Mouse (Mus musculus): Measurements from ENCODE around the gene Apeh. TPM values are rescaled to one million over a fixed set of nuclear protein-coding genes. Genes with fewer than 3 reads are reported as not detected.

Apeh gene
- polyA plus RNA-seq, 1 experiment from 2014 or later = 54.7 TPM

GRCm38 (mm10) chr9:108112719-108113340, 18.4 kb upstream of the Apeh start:
- Histone ChIP-seq H3K4me2 (no peak overlapping the region), H3K36me3 (replicated peaks) (peaks cover 34% of the 10 kb centered on the region), H3K27me3 (replicated peaks) (no peaks in the 10 kb centered on the region), H3K9me3 (no peaks in the 10 kb centered on the region), H3K9ac (no peak overlapping the region), H3K4me3 (no peak overlapping the region), H3K27ac (no peak overlapping the region), H3K4me1 (peaks cover 7% of the 10 kb centered on the region)
- no peak for ATAC-seq (replicated peaks)
- 95% methylated on average over 18 of the region's 18 CpGs for WGBS

- Histone ChIP-seq H3K9ac (no peak overlapping the region), H3K36me3 (replicated peaks) (peaks cover 29% of the 10 kb centered on the region), H3K27ac (0 out of 2 replicates have a peak overlapping the region, but pooled peaks have one; percentile 10), H3K4me1 (peaks cover 7% of the 10 kb centered on the region), H3K27me3 (replicated peaks) (no peaks in the 10 kb centered on the region), H3K4me2 (peak overlapping the region; percentile 31), H3K4me3 (no peak overlapping the region), H3K9me3 (no peaks in the 10 kb centered on the region)
- WGBS = 75% methylated on average over 17 of the region's 17 CpGs
- ATAC-seq (replicated peaks) = no peak
Observed at GRCm38 (mm10) chr9:108111593-108112121, 17.3 kb upstream of the Apeh start.

GRCm38 (mm10) chr9:108111101-108111592, 16.7 kb upstream of the Apeh start:
- Histone ChIP-seq H3K9me3 (no peaks in the 10 kb centered on the region), H3K27me3 (replicated peaks) (no peaks in the 10 kb centered on the region), H3K4me2 (peak overlapping the region; percentile 31), H3K4me1 (peaks cover 7% of the 10 kb centered on the region), H3K4me3 (no peak overlapping the region), H3K9ac (no peak overlapping the region), H3K36me3 (replicated peaks) (peaks cover 24% of the 10 kb centered on the region), H3K27ac (0 out of 2 replicates have a peak overlapping the region, but pooled peaks have one; percentile 10)
- WGBS = 8% methylated on average over 22 of the region's 22 CpGs
- no peak for ATAC-seq (replicated peaks)

DNA sequence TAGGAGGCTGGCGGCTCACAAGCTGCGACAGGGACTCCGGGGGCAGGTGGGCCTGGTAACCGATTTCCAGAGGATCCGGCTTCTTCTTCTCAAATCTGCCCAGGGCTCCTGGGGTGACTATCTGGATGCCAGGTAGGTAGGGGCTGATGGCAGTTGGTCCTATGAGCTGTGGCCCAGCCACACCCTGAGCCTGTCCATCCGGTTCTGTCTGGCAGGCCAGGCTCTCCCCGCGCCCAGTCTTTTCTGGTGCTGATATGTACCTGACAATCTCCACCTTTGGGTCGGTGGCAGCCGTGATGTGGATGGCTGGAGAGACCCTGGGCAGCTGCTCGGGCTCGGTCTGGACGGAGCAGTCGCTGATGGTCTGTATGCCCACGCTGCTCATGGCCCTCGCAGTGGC, 15.8 kb upstream of the Apeh start:
- Histone ChIP-seq H3K9me3 (no peaks in the 10 kb centered on the region), H3K36me3 (replicated peaks) (peaks cover 16% of the 10 kb centered on the region), H3K27me3 (replicated peaks) (no peaks in the 10 kb centered on the region), H3K4me2 (no peak overlapping the region), H3K27ac (no peak overlapping the region), H3K4me3 (no peak overlapping the region), H3K4me1 (peaks cover 12% of the 10 kb centered on the region), H3K9ac (no peak overlapping the region)
- WGBS = 89% methylated on average over 16 of the region's 16 CpGs
- ATAC-seq (replicated peaks) = no peak

- H3K36me3 ChIP-seq (replicated peaks) = peaks cover 11% of the 10 kb centered on the region
- peaks cover 17% of the 10 kb centered on the region for H3K4me1 ChIP-seq
- no peak overlapping the region for H3K27ac ChIP-seq
- 96% methylated on average over 16 of the region's 16 CpGs for WGBS
- no peak overlapping the region for H3K4me2 ChIP-seq
- no peak overlapping the region for H3K4me3 ChIP-seq
- H3K9me3 ChIP-seq = no peaks in the 10 kb centered on the region
- H3K9ac ChIP-seq = no peak overlapping the region
- no peaks in the 10 kb centered on the region for H3K27me3 ChIP-seq (replicated peaks)
- ATAC-seq (replicated peaks) = no peak
Observed at GRCm38 (mm10) chr9:108107867-108108266, 13.5 kb upstream of the Apeh start.

DNA sequence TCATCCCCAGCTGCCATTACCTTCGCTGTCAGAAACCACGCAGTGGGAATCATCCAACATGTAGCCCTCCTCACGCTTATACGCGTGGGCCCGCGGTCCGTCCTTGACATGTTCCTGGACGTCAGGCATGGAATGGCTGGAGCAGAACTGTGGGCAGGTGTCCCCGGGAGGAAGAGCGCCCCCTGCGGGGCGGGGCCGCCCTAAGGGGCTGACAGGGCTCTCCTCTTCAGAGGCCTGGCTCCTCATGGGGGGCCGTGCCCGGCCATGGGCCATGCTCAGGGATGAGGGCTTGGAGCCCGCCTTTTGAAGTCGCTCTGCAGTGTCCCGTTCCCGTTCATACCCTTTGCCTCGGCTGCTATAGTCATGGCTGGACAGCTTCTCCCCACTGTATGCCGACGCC, 11.7 kb upstream of the Apeh start:
- H3K36me3 ChIP-seq (replicated peaks) = peaks cover 19% of the 10 kb centered on the region
- peaks cover 13% of the 10 kb centered on the region for H3K4me1 ChIP-seq
- no peak overlapping the region for H3K4me2 ChIP-seq
- no peak for ATAC-seq (replicated peaks)
- H3K4me3 ChIP-seq = no peak overlapping the region
- H3K9ac ChIP-seq = no peak overlapping the region
- no peak overlapping the region for H3K27ac ChIP-seq
- H3K9me3 ChIP-seq = no peaks in the 10 kb centered on the region
- H3K27me3 ChIP-seq (replicated peaks) = no peaks in the 10 kb centered on the region
- 89% methylated on average over 23 of the region's 23 CpGs for WGBS

DNA sequence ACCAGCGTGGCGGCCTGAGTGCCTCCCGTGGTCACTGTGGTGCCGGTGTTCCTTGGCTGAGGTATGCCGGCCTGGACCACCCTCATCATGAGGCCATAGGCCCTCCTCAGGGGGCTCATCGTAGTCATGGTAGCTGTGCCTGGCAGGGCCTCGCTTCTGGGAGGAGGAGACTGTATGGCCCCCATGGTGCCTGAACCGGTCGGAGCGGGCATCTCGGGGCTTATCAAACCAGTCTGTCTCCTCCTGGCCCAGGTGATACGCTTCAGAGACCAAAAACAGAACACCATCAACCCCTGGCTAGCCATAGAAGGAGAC, 11.1 kb upstream of the Apeh start:
- no peaks in the 10 kb centered on the region for H3K9me3 ChIP-seq
- WGBS = 68% methylated on average over 12 of the region's 12 CpGs
- H3K27ac ChIP-seq = no peak overlapping the region
- H3K36me3 ChIP-seq (replicated peaks) = peaks cover 21% of the 10 kb centered on the region
- H3K27me3 ChIP-seq (replicated peaks) = no peaks in the 10 kb centered on the region
- no peak overlapping the region for H3K4me2 ChIP-seq
- no peak overlapping the region for H3K9ac ChIP-seq
- peaks cover 11% of the 10 kb centered on the region; the same call in 1 of the 2 replicates for H3K4me1 ChIP-seq
- no peak overlapping the region for H3K4me3 ChIP-seq
- no peak for ATAC-seq (replicated peaks)

- no peak for ATAC-seq (replicated peaks)
- WGBS = 37% methylated on average over 31 of the region's 31 CpGs
- Histone ChIP-seq H3K27me3 (replicated peaks) (no peaks in the 10 kb centered on the region), H3K9me3 (no peaks in the 10 kb centered on the region), H3K27ac (no peak overlapping the region), H3K4me1 (peaks cover 11% of the 10 kb centered on the region; the same call in 1 of the 2 replicates), H3K36me3 (replicated peaks) (peaks cover 21% of the 10 kb centered on the region), H3K4me3 (no peak overlapping the region), H3K9ac (no peak overlapping the region), H3K4me2 (no peak overlapping the region)
Observed at GRCm38 (mm10) chr9:108104766-108105548, 10.6 kb upstream of the Apeh start.

- H3K27me3 ChIP-seq (replicated peaks) = no peaks in the 10 kb centered on the region
- ATAC-seq (replicated peaks) = no peak
- H3K4me1 ChIP-seq = peaks cover 10% of the 10 kb centered on the region
- peaks cover 26% of the 10 kb centered on the region; the same call in 1 of the 2 replicates for H3K36me3 ChIP-seq (replicated peaks)
- WGBS = 86% methylated on average over 8 of the region's 8 CpGs
- no peak overlapping the region for H3K4me2 ChIP-seq
- no peak overlapping the region for H3K9ac ChIP-seq
- no peaks in the 10 kb centered on the region for H3K9me3 ChIP-seq
- no peak overlapping the region for H3K27ac ChIP-seq
- H3K4me3 ChIP-seq = no peak overlapping the region
Observed at GRCm38 (mm10) chr9:108099619-108100018, 5.2 kb upstream of the Apeh start.

DNA sequence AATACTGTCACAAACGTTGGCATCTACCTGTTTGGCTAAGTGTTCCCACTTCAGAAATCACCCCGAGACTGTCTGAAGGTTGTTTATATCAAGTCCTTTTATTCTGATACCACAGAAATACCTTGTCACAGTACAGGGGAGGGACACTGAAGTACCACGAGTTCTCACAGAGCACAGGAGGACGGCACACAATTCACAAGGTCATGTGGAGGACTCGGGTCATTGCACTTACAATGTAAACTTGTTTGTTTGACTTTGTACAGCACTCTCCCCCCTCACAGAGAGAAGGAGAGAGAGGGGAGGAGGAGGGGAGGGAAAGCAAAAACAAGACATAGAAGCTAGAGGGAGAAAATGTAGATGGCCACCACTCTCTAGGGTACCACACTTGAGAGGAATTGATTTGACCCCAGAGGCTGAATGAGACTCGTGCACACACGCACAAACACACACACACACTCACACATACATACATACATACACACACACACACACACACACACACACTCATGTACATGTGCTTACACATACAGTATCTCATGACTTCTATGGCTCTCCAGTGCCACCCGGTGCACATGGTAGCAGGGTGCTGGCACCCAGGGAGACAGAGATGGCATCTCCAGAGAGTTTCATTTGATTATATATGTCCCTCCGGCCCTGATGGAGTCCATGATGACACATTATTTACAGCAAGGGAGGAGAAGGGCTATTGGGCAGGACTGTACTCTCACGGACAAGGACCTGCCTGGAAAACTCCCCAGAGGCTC, 1.7 kb upstream of the Apeh start:
- Histone ChIP-seq H3K9ac (no peak overlapping the region), H3K27me3 (replicated peaks) (no peaks in the 10 kb centered on the region), H3K4me3 (no peak overlapping the region), H3K36me3 (replicated peaks) (peaks cover 8% of the 10 kb centered on the region; the same call in 1 of the 2 replicates), H3K4me2 (peak overlapping the region; percentile 96), H3K27ac (no peak overlapping the region), H3K4me1 (peaks cover 20% of the 10 kb centered on the region), H3K9me3 (no peaks in the 10 kb centered on the region)
- 63% methylated on average over 10 of the region's 10 CpGs for WGBS
- no peak for ATAC-seq (replicated peaks)

DNA sequence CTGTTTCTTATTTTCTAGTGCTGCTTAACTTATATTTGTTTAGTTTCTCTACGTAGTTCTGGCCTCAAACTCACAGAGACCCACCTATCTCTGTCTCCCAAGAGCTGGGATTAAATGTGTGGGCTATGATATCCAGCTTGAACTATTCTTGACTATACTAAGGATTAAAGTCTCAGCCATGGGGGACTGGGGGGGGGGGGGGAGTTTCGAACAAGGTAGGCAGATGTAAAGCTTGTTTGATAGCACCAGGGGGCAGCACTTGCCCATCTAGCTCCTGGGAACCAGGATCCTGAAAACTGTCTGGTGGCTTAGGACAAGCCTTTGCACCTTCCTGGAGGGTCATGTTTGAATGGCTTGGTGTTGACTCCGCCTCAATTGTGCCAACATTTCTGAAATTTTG, 1.1 kb upstream of the Apeh start:
- WGBS = 8% methylated on average over 3 of the region's 3 CpGs
- Histone ChIP-seq H3K4me3 (peak overlapping the region; percentile 61), H3K9me3 (no peaks in the 10 kb centered on the region), H3K27me3 (replicated peaks) (no peaks in the 10 kb centered on the region), H3K4me1 (peaks cover 20% of the 10 kb centered on the region), H3K4me2 (peak overlapping the region; percentile 96), H3K27ac (no peak overlapping the region), H3K36me3 (replicated peaks) (peaks cover 8% of the 10 kb centered on the region; the same call in 1 of the 2 replicates), H3K9ac (peak overlapping the region; percentile 75; the same call in 1 of the 2 replicates)
- no peak for ATAC-seq (replicated peaks)

DNA sequence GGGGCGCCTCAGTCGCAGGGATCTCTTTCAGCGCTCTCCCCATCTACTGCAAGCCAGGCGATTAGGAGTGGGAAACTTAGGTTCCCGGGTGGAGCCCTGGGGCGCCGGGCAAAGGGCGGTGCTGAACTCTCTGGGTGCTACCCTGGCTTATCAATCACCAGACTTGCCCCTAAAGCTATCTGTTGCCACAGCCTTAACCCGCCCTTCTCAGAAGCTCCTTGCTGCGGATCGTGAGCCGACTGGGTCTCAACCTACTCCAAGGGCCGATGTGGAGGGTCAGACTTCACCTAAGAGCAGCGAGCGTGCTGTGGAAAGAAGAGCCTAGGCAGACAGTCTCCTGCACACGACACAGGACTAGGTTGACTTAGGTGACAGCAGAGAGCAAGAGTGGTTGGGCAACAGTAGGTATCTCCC, 599 bp upstream of the Apeh start:
- Histone ChIP-seq H3K27me3 (replicated peaks) (no peaks in the 10 kb centered on the region), H3K4me1 (peaks cover 20% of the 10 kb centered on the region), H3K4me2 (peak overlapping the region; percentile 96), H3K27ac (peak overlapping the region; percentile 78), H3K9ac (peak overlapping the region; percentile 75), H3K36me3 (replicated peaks) (peaks cover 13% of the 10 kb centered on the region; the same call in 1 of the 2 replicates), H3K4me3 (peak overlapping the region; percentile 61), H3K9me3 (no peaks in the 10 kb centered on the region)
- peak; percentile 22 for ATAC-seq (replicated peaks)
- WGBS = under 1% methylated on average over 16 of the region's 16 CpGs

Measured in midbrain, embryonic 15.5 days (tissue).